Mouse (Mus musculus): ENCODE measurements around the gene Rnft1. TPM values are rescaled to one million over a fixed set of nuclear protein-coding genes. Genes with fewer than 3 reads are reported as not detected.
A peak's percentile ranks its signal among the peaks of the same experiment; 100 is the strongest.
"Not testable (repeated sequence)": the region's sequence is repeated elsewhere in the genome, so short reads cannot be mapped to it uniquely, and the experiment has no call there.

Rnft1 gene
- 30.2 and 31.5 TPM in 2 replicates for polyA plus RNA-seq (2014; fragmentation: Nextera tagmentation; extraction: Ambion mirVana)

- ATAC-seq (replicated peaks; ENCODE audit: low FRiP score), result peak; percentile 99
- Histone ChIP-seq H3K4me3 (ENCODE audit: low read depth, low read length) (peak within 1 kb of the TSS; percentile 76), H3K27ac (ENCODE audit: low read depth, low read length) (peak within 1 kb of the TSS; percentile 74), H3K9me3 (ENCODE audit: control insufficient read depth, low read length) (no peaks in the 10 kb centered on the region), H3K4me2 (peak within 1 kb of the TSS; percentile 75), H3K27me3 (replicated peaks; ENCODE audit: control insufficient read depth, insufficient read depth, low read length) (no peaks in the 10 kb centered on the region), H3K36me3 (ENCODE audit: control insufficient read depth, insufficient read depth, low read length) (no peaks in the 10 kb centered on the region), H3K4me1 (replicated peaks; ENCODE audit: control insufficient read depth, insufficient read depth, low read length) (peaks cover 9% of the 10 kb centered on the region; the same call in 1 of the 2 replicates), H3K9ac (ENCODE audit: low read depth, low read length) (peak within 1 kb of the TSS; percentile 80)
- peak; percentile 99 for DNase-seq (ENCODE audit: low spot score)
- whole genome bisulfite sequencing, result under 1% methylated on average over 68 of the region's 68 CpGs
These were observed at the start of gene Rnft1 for GRCm38 (mm10) chr11:86484101-86484868. Gene Rnft1 (plus strand): TSS chr11:86484657.

GRCm38 (mm10) chr11:86436843-86437242 lies 47.6 kb upstream of the Rnft1 start:
- DNase-seq (ENCODE audit: low spot score) (no peak), ATAC-seq (replicated peaks; ENCODE audit: low FRiP score) (no peak)
- WGBS, result 28% methylated on average over 5 of the region's 5 CpGs
- Histone ChIP-seq H3K9me3 (ENCODE audit: control insufficient read depth, low read length) (no peaks in the 10 kb centered on the region), H3K36me3 (ENCODE audit: control insufficient read depth, insufficient read depth, low read length) (no peaks in the 10 kb centered on the region), H3K4me2 (no peak overlapping the region), H3K4me1 (replicated peaks; ENCODE audit: control insufficient read depth, insufficient read depth, low read length) (no peaks in the 10 kb centered on the region), H3K27me3 (replicated peaks; ENCODE audit: control insufficient read depth, insufficient read depth, low read length) (no peaks in the 10 kb centered on the region), H3K9ac (ENCODE audit: low read depth, low read length) (no peak overlapping the region), H3K27ac (ENCODE audit: low read depth, low read length) (no peak overlapping the region), H3K4me3 (ENCODE audit: low read depth, low read length) (no peak overlapping the region)

- Histone ChIP-seq H3K9me3 (ENCODE audit: control insufficient read depth, low read length) (no peaks in the 10 kb centered on the region), H3K4me1 (replicated peaks; ENCODE audit: control insufficient read depth, insufficient read depth, low read length) (no peaks in the 10 kb centered on the region), H3K4me2 (no peak overlapping the region), H3K9ac (ENCODE audit: low read depth, low read length) (no peak overlapping the region), H3K4me3 (ENCODE audit: low read depth, low read length) (no peak overlapping the region), H3K27me3 (replicated peaks; ENCODE audit: control insufficient read depth, insufficient read depth, low read length) (no peaks in the 10 kb centered on the region), H3K27ac (ENCODE audit: low read depth, low read length) (no peak overlapping the region), H3K36me3 (ENCODE audit: control insufficient read depth, insufficient read depth, low read length) (no peaks in the 10 kb centered on the region)
- DNase-seq (ENCODE audit: low spot score) (no peak), ATAC-seq (replicated peaks; ENCODE audit: low FRiP score) (no peak)
- 46% methylated on average over 4 of the region's 4 CpGs for WGBS
These were observed 46.2 kb upstream of the Rnft1 start for GRCm38 (mm10) chr11:86438261-86438660.

GRCm38 (mm10) chr11:86440791-86441190 lies 43.7 kb upstream of the Rnft1 start:
- Histone ChIP-seq H3K4me2 (no peak overlapping the region), H3K4me3 (ENCODE audit: low read depth, low read length) (no peak overlapping the region), H3K4me1 (replicated peaks; ENCODE audit: control insufficient read depth, insufficient read depth, low read length) (no peaks in the 10 kb centered on the region), H3K27me3 (replicated peaks; ENCODE audit: control insufficient read depth, insufficient read depth, low read length) (no peaks in the 10 kb centered on the region), H3K27ac (ENCODE audit: low read depth, low read length) (no peak overlapping the region), H3K9ac (ENCODE audit: low read depth, low read length) (no peak overlapping the region), H3K36me3 (ENCODE audit: control insufficient read depth, insufficient read depth, low read length) (no peaks in the 10 kb centered on the region), H3K9me3 (ENCODE audit: control insufficient read depth, low read length) (no peaks in the 10 kb centered on the region)
- 52% methylated on average over 5 of the region's 5 CpGs for WGBS
- ATAC-seq (replicated peaks; ENCODE audit: low FRiP score) (no peak), DNase-seq (ENCODE audit: low spot score) (no peak)

GRCm38 (mm10) chr11:86453991-86454390 lies 30.5 kb upstream of the Rnft1 start:
- H3K4me2 ChIP-seq, result no peak overlapping the region
- DNase-seq (ENCODE audit: low spot score) (no peak), ATAC-seq (replicated peaks; ENCODE audit: low FRiP score) (no peak)
- H3K27ac ChIP-seq (ENCODE audit: low read depth, low read length), result no peak overlapping the region
- no peak overlapping the region for H3K9ac ChIP-seq (ENCODE audit: low read depth, low read length)
- H3K9me3 ChIP-seq (ENCODE audit: control insufficient read depth, low read length), result no peaks in the 10 kb centered on the region
- no peak overlapping the region for H3K4me3 ChIP-seq (ENCODE audit: low read depth, low read length)
- no peaks in the 10 kb centered on the region for H3K36me3 ChIP-seq (ENCODE audit: control insufficient read depth, insufficient read depth, low read length)
- H3K4me1 ChIP-seq (replicated peaks; ENCODE audit: control insufficient read depth, insufficient read depth, low read length), result no peaks in the 10 kb centered on the region
- 85% methylated on average over 5 of the region's 5 CpGs for WGBS
- H3K27me3 ChIP-seq (replicated peaks; ENCODE audit: control insufficient read depth, insufficient read depth, low read length), result no peaks in the 10 kb centered on the region

GRCm38 (mm10) chr11:86457545-86457944 lies 26.9 kb upstream of the Rnft1 start:
- Histone ChIP-seq H3K36me3 (ENCODE audit: control insufficient read depth, insufficient read depth, low read length) (no peaks in the 10 kb centered on the region), H3K4me2 (no peak overlapping the region), H3K27ac (ENCODE audit: low read depth, low read length) (no peak overlapping the region), H3K4me1 (replicated peaks; ENCODE audit: control insufficient read depth, insufficient read depth, low read length) (no peaks in the 10 kb centered on the region), H3K9me3 (ENCODE audit: control insufficient read depth, low read length) (no peaks in the 10 kb centered on the region), H3K9ac (ENCODE audit: low read depth, low read length) (no peak overlapping the region), H3K4me3 (ENCODE audit: low read depth, low read length) (no peak overlapping the region), H3K27me3 (replicated peaks; ENCODE audit: control insufficient read depth, insufficient read depth, low read length) (no peaks in the 10 kb centered on the region)
- no peak for ATAC-seq (replicated peaks; ENCODE audit: low FRiP score)
- DNase-seq (ENCODE audit: low spot score), result no peak
- 80% methylated on average over 6 of the region's 6 CpGs for WGBS

GRCm38 (mm10) chr11:86458866-86459265 lies 25.6 kb upstream of the Rnft1 start:
- no peak overlapping the region for H3K4me2 ChIP-seq
- no peaks in the 10 kb centered on the region for H3K27me3 ChIP-seq (replicated peaks; ENCODE audit: control insufficient read depth, insufficient read depth, low read length)
- no peak overlapping the region for H3K4me3 ChIP-seq (ENCODE audit: low read depth, low read length)
- no peaks in the 10 kb centered on the region for H3K36me3 ChIP-seq (ENCODE audit: control insufficient read depth, insufficient read depth, low read length)
- no peaks in the 10 kb centered on the region for H3K4me1 ChIP-seq (replicated peaks; ENCODE audit: control insufficient read depth, insufficient read depth, low read length)
- 87% methylated on average over 6 of the region's 6 CpGs for WGBS
- no peaks in the 10 kb centered on the region for H3K9me3 ChIP-seq (ENCODE audit: control insufficient read depth, low read length)
- H3K27ac ChIP-seq (ENCODE audit: low read depth, low read length), result no peak overlapping the region
- no peak for DNase-seq (ENCODE audit: low spot score)
- no peak for ATAC-seq (replicated peaks; ENCODE audit: low FRiP score)
- H3K9ac ChIP-seq (ENCODE audit: low read depth, low read length), result no peak overlapping the region

- DNase-seq (ENCODE audit: low spot score), result no peak
- no peaks in the 10 kb centered on the region for H3K4me1 ChIP-seq (replicated peaks; ENCODE audit: control insufficient read depth, insufficient read depth, low read length)
- H3K36me3 ChIP-seq (ENCODE audit: control insufficient read depth, insufficient read depth, low read length), result no peaks in the 10 kb centered on the region
- H3K4me2 ChIP-seq, result no peak overlapping the region
- H3K4me3 ChIP-seq (ENCODE audit: low read depth, low read length), result no peak overlapping the region
- no peak overlapping the region for H3K9ac ChIP-seq (ENCODE audit: low read depth, low read length)
- H3K9me3 ChIP-seq (ENCODE audit: control insufficient read depth, low read length), result no peaks in the 10 kb centered on the region
- no peaks in the 10 kb centered on the region for H3K27me3 ChIP-seq (replicated peaks; ENCODE audit: control insufficient read depth, insufficient read depth, low read length)
- no peak overlapping the region for H3K27ac ChIP-seq (ENCODE audit: low read depth, low read length)
- ATAC-seq (replicated peaks; ENCODE audit: low FRiP score), result no peak
These were observed 21.9 kb upstream of the Rnft1 start for GRCm38 (mm10) chr11:86462579-86462978.

GRCm38 (mm10) chr11:86464275-86464674 lies 20.2 kb upstream of the Rnft1 start:
- not testable (repeated sequence) for ATAC-seq (replicated peaks; ENCODE audit: low FRiP score); H3K4me2 ChIP-seq; H3K27ac ChIP-seq (ENCODE audit: low read depth, low read length); H3K9me3 ChIP-seq (ENCODE audit: control insufficient read depth, low read length); H3K4me1 ChIP-seq (replicated peaks; ENCODE audit: control insufficient read depth, insufficient read depth, low read length); H3K4me3 ChIP-seq (ENCODE audit: low read depth, low read length); H3K27me3 ChIP-seq (replicated peaks; ENCODE audit: control insufficient read depth, insufficient read depth, low read length); H3K9ac ChIP-seq (ENCODE audit: low read depth, low read length); H3K36me3 ChIP-seq (ENCODE audit: control insufficient read depth, insufficient read depth, low read length)
- 16% methylated on average over 8 of the region's 8 CpGs for WGBS
- DNase-seq (ENCODE audit: low spot score), result peak; percentile 61
